Mouse (Mus musculus): Measurements from ENCODE around the gene Stag2. TPM values are rescaled to one million over a fixed set of nuclear protein-coding genes. Genes with fewer than 3 reads are reported as not detected.

Stag2 gene
- polyA plus RNA-seq, 1 experiment from 2014 or later = 34.8 TPM

- Histone ChIP-seq H3K4me2 (replicated peaks) (no peak overlapping the region), H3K27ac (no peak overlapping the region), H3K4me1 (replicated peaks) (no peaks in the 10 kb centered on the region), H3K27me3 (replicated peaks) (no peaks in the 10 kb centered on the region), H3K36me3 (no peaks in the 10 kb centered on the region), H3K4me3 (replicated peaks) (no peak overlapping the region), H3K9me3 (no peaks in the 10 kb centered on the region), H3K9ac (no peak overlapping the region)
- 0 out of 2 replicates have a peak, but pooled peaks have one; percentile 28 for ATAC-seq
- 70% methylated on average over 3 of the region's 3 CpGs for WGBS
Observed at GRCm38 (mm10) chrX:42315231-42315630, 166.1 kb downstream of the Stag2 start.

- Histone ChIP-seq H3K4me3 (replicated peaks) (no peak overlapping the region), H3K9me3 (no peaks in the 10 kb centered on the region), H3K4me1 (replicated peaks) (no peaks in the 10 kb centered on the region), H3K27me3 (replicated peaks) (no peaks in the 10 kb centered on the region), H3K4me2 (replicated peaks) (no peak overlapping the region), H3K27ac (no peak overlapping the region), H3K9ac (no peak overlapping the region), H3K36me3 (no peaks in the 10 kb centered on the region)
- WGBS = 54% methylated on average over 5 of the region's 5 CpGs
- no peak for ATAC-seq
Observed at GRCm38 (mm10) chrX:42320424-42320823, 171.3 kb downstream of the Stag2 start.

GRCm38 (mm10) chrX:42321200-42321773, 172.2 kb downstream of the Stag2 start:
- Histone ChIP-seq H3K9me3 (no peaks in the 10 kb centered on the region), H3K36me3 (no peaks in the 10 kb centered on the region), H3K4me1 (replicated peaks) (no peaks in the 10 kb centered on the region), H3K4me3 (replicated peaks) (no peak overlapping the region), H3K9ac (no peak overlapping the region), H3K4me2 (replicated peaks) (no peak overlapping the region), H3K27me3 (replicated peaks) (no peaks in the 10 kb centered on the region), H3K27ac (no peak overlapping the region)
- WGBS = 39% methylated on average over 9 of the region's 9 CpGs
- ATAC-seq = no peak

- no peak overlapping the region for H3K27ac ChIP-seq
- no peaks in the 10 kb centered on the region for H3K9me3 ChIP-seq
- WGBS = 67% methylated on average over 3 of the region's 3 CpGs
- H3K4me1 ChIP-seq (replicated peaks) = no peaks in the 10 kb centered on the region
- H3K27me3 ChIP-seq (replicated peaks) = no peaks in the 10 kb centered on the region
- no peak overlapping the region for H3K4me2 ChIP-seq (replicated peaks)
- ATAC-seq = no peak
- H3K4me3 ChIP-seq (replicated peaks) = no peak overlapping the region
- H3K9ac ChIP-seq = no peak overlapping the region
- H3K36me3 ChIP-seq = no peaks in the 10 kb centered on the region
Observed at GRCm38 (mm10) chrX:42324848-42325247, 175.7 kb downstream of the Stag2 start.

Other genes starting within 250 kb of the Stag2 start
- 55.6 and 72.7 TPM in 2 replicates for gene Thoc2, start 228.6 kb upstream of the Stag2 start, polyA plus RNA-seq (2015; fragmentation: Nextera tagmentation; extraction: Ambion mirVana)
- gene Xiap, start 89.6 kb upstream of the Stag2 start, polyA plus RNA-seq (2015; fragmentation: Nextera tagmentation; extraction: Ambion mirVana) = 12.1 and 13.3 TPM in 2 replicates

Measured in intestine, embryonic 15.5 days (tissue).